Mouse (Mus musculus) embryonic facial prominence, embryonic 10.5 days (tissue): Measurements from ENCODE around the gene Hapln3. TPM values are rescaled to one million over a fixed set of nuclear protein-coding genes. Genes with fewer than 3 reads are reported as not detected.
A peak's percentile ranks its signal among the peaks of the same experiment; 100 is the strongest.

Source experiments
- DNase-seq: peaks from one replicate; pipeline ENCODE4 v3.0.0-alpha.2; 2017; ENCODE audit warnings: low spot score
- H3K27ac ChIP-seq: fragments of 300-500 bp; sonication (generic); replicated peaks from 2 replicates; pipeline ENCODE4 v1.5.1; 2016; ENCODE audit warnings: mild to moderate bottlenecking
- H3K27me3 ChIP-seq: fragments of 300-500 bp; sonication (generic); replicated peaks from 2 replicates; pipeline ENCODE4 v1.6.1; 2016; ENCODE audit warnings: low read depth, mild to moderate bottlenecking; ENCODE audit not compliant: poor library complexity, severe bottlenecking
- H3K36me3 ChIP-seq: fragments of 300-500 bp; sonication (generic); replicated peaks from 2 replicates; pipeline ENCODE4 v1.6.1; 2016; ENCODE audit warnings: mild to moderate bottlenecking, moderate library complexity
- H3K4me1 ChIP-seq: fragments of 300-500 bp; sonication (generic); 2 replicates; pipeline ENCODE4 v1.6.1; 2016
- H3K4me3 ChIP-seq: fragments of 300-500 bp; sonication (generic); 2 replicates; pipeline ENCODE4 v1.5.1; 2016; ENCODE audit warnings: mild to moderate bottlenecking, moderate library complexity
- H3K9me3 ChIP-seq: fragments of 300-500 bp; sonication (generic); 2 replicates; pipeline ENCODE4 v1.6.1; 2016; ENCODE audit warnings: mild to moderate bottlenecking
- WGBS: fragments of 180-500 bp; shearing (Covaris S2); methylation state at CpG from one replicate; pipeline ENCODE4 v1.1.7; 2016; 5-methylcytosine and 5-hydroxymethylcytosine counted together
- polyA plus RNA-seq: library from polyadenylated mRNA; unstranded; fragments of >200 nt; fragmentation: Nextera tagmentation; extraction: Ambion mirVana; gene quantifications from 2 replicates; pipeline ENCODE4 v1.2.1, GENCODE M21; 2016

Hapln3 gene
- polyA plus RNA-seq, 1 experiment from 2014 or later: 2.3 TPM

DNA sequence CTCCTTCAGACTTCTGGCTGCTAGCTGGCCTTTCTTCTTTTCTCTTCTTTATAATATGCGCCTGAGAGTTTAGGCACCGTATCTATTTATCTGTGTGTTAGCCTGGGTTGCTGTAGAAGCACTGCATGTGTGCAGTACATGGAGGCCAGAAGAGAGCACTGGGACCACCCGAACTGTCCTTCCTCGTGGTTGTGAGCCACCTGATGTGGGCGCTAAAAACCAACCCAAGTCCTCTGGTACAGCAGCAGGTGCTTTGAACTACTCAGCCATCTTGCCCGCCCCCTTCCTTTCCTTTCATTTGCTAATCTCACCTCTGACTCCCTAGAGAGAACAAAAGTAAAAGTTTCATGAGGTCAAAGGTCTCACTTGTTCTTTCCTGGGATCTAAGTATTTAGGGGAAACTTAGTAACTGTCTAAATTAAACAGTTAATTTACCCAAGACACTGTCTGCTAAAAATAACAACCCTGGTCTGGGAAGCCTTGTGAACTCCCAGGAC, 8.6 kb upstream of the Hapln3 start:
- H3K27ac ChIP-seq: no peak overlapping the region
- 59% methylated on average over 6 of the region's 6 CpGs for WGBS
- peaks cover 2% of the 10 kb centered on the region; the same call in 1 of the 2 replicates for H3K4me1 ChIP-seq
- no peaks in the 10 kb centered on the region for H3K9me3 ChIP-seq
- H3K27me3 ChIP-seq: no peaks in the 10 kb centered on the region
- H3K36me3 ChIP-seq: peaks cover 90% of the 10 kb centered on the region
- H3K4me3 ChIP-seq: no peak overlapping the region
- DNase-seq: no peak

DNA sequence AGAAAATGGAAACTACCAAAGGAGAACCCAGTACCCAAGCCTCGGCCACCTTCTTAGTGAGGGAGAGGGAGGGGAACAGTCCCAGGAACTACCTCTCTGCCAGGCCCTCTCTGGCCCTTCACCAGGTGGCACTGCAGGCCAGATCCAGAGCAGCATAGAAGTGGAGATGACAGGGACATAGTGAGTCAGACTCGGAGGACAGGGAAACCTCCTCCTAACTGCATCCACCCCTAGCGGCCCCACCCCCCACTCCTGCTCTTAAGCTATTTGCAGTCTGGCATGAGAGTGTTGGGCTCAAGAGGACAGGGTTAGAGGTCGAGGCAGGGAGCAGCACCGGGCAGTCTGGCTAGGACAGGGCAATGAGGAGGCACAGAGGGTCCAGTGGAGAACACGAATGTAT, 2.6 kb upstream of the Hapln3 start:
- no peaks in the 10 kb centered on the region for H3K9me3 ChIP-seq
- whole genome bisulfite sequencing: 27% methylated on average over 6 of the region's 6 CpGs
- H3K4me3 ChIP-seq: no peak overlapping the region
- H3K36me3 ChIP-seq: peaks cover 57% of the 10 kb centered on the region
- peaks cover 51% of the 10 kb centered on the region for H3K4me1 ChIP-seq
- DNase-seq: no peak
- peaks cover 30% of the 10 kb centered on the region for H3K27me3 ChIP-seq
- H3K27ac ChIP-seq: 0 out of 2 replicates have a peak overlapping the region, but pooled peaks have one; percentile 15

DNA sequence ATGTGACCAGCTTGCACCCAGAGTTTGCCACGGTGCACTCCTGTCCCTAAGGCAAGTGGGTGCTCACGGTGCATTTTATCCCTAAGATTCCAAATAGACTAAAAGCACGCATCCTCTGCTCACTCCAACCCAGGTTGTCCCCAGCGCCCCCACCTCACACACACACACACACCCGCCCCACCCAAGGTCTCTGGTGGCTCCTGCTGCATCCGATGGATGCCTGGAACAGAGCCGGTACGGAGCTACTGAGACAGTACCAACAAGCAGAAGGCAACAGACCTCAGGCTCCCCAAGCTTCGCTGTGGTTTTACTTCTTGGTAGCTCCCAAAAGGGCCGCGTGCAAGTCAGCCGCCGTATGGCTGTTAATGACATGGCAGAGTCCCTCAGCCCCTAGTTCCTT, 433 bp downstream of the Hapln3 start:
- Histone ChIP-seq H3K9me3 (no peaks in the 10 kb centered on the region), H3K4me1 (peaks cover 62% of the 10 kb centered on the region), H3K27me3 (peaks cover 35% of the 10 kb centered on the region), H3K4me3 (peak overlapping the region; percentile 46), H3K36me3 (peaks cover 27% of the 10 kb centered on the region), H3K27ac (peak overlapping the region; percentile 61; the same call in 1 of the 2 replicates)
- peak; percentile 36 for DNase-seq
- WGBS: 17% methylated on average over 13 of the region's 13 CpGs

DNA sequence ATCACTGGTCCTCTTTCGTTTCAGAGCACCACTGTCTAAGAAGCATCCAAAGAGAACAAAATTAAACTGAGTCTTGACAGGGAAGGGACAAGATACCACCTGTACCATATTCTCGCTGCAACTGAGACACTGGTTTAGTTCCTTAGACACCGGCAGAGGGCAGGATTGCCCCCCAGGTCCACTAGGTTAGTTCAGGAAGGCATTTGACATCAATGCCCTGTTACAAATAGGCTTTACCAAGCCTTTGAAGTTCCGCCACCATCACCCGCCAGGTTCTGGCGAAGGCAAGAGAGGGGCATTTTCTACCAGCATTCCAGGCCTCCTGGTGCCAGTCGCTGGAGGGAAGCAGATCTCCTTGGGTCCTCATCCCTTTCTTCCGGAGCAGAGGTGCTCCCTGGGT, 935 bp downstream of the Hapln3 start:
- H3K36me3 ChIP-seq: peaks cover 22% of the 10 kb centered on the region
- 14% methylated on average over 8 of the region's 8 CpGs for WGBS
- H3K27ac ChIP-seq: no peak overlapping the region; the same call in 1 of the 2 replicates
- H3K27me3 ChIP-seq: peaks cover 35% of the 10 kb centered on the region
- peak overlapping the region; percentile 46 for H3K4me3 ChIP-seq
- peaks cover 65% of the 10 kb centered on the region for H3K4me1 ChIP-seq
- peak; percentile 36 for DNase-seq
- H3K9me3 ChIP-seq: no peaks in the 10 kb centered on the region

DNA sequence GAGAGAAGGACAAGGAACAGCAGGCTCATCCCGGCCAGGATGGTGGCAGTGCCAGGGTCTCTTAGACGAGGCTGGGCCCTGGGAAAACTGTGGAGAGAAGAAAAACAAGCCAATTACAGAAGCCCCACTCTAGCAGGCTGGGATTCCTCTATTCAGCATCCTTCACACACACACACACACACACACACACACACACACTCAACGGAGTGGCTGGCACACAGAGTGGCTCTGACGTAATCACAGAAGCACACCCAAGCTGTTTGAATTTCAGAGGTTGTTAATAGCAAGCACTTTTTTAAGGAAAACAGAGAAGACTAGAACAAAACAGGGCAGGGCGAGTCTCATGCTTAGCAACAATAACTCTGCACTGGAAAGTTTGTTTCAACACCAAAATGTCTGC, 7.4 kb downstream of the Hapln3 start:
- peaks cover 6% of the 10 kb centered on the region; the same call in 1 of the 2 replicates for H3K27me3 ChIP-seq
- no peak for DNase-seq
- no peak overlapping the region for H3K27ac ChIP-seq
- 84% methylated on average over 5 of the region's 5 CpGs for WGBS
- peaks cover 14% of the 10 kb centered on the region for H3K4me1 ChIP-seq
- no peaks in the 10 kb centered on the region for H3K36me3 ChIP-seq
- H3K9me3 ChIP-seq: no peaks in the 10 kb centered on the region
- H3K4me3 ChIP-seq: no peak overlapping the region

DNA sequence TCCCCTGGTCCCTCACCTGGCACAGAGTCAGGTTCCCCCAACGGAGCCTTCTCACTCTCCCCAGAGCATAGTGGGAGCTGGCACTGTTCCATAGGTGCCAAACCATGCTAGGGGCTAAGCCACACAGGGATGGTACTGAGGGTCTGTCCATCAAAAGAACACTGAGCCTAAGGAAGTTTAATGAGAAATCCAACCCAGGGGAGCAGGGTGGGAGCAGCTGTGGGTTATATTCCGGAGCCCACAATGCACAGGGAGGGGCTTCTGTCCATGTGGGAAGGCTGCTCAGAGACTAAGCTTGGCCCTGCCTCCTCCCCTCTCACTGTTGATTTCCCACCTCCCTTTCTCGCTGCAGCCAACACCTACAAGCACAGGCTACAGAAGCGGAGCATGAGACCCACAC, 17.0 kb downstream of the Hapln3 start:
- no peak for DNase-seq
- no peaks in the 10 kb centered on the region for H3K9me3 ChIP-seq
- 67% methylated on average over 4 of the region's 4 CpGs for WGBS
- no peaks in the 10 kb centered on the region for H3K36me3 ChIP-seq
- H3K4me3 ChIP-seq: no peak overlapping the region
- H3K4me1 ChIP-seq: peaks cover 11% of the 10 kb centered on the region; the same call in 1 of the 2 replicates
- no peaks in the 10 kb centered on the region for H3K27me3 ChIP-seq
- no peak overlapping the region; the same call in 1 of the 2 replicates for H3K27ac ChIP-seq

DNA sequence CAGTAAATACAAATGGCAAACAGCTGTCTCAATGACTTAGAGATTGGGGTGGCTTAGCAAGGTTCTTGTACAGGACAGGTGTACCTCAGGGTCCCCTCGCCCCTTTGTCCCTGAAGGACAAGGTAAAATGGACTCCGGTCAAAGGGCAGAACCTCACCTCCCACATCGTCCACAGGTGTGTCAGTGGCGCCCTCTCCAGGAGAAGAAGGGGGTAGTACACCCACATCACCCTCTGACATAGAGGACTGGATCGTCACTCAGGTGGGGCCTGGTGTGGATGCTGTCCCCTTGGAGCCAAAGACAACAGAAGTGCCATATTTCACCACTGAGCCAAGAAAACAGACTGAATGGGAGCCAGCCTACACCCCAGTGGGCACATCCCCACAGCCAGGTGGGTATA, 34.3 kb downstream of the Hapln3 start:
- DNase-seq: no peak
- Histone ChIP-seq H3K27me3 (peaks cover 6% of the 10 kb centered on the region; the same call in 1 of the 2 replicates), H3K4me3 (no peak overlapping the region), H3K4me1 (no peaks in the 10 kb centered on the region), H3K36me3 (no peaks in the 10 kb centered on the region), H3K9me3 (no peaks in the 10 kb centered on the region), H3K27ac (no peak overlapping the region)
- 73% methylated on average over 5 of the region's 5 CpGs for WGBS

DNA sequence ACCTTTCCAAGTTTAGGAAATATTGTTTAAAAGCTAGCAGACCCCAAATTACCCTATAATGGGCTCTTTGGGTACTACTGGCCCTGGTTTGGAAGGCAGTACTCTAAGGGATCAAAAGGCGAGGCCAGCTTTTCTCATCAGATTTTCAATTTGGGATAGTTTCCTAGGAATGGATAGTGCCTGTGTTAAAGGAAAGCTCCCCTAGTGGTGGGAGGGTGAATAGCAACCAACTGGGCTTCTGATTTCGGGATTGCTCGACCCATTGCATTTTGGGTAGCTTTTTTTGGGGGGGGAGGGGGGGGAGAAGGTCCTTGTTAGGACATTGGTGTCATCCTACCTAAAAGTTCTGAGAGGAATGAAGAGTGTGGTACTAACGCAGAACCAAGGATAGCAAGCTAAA, 41.7 kb downstream of the Hapln3 start:
- H3K9me3 ChIP-seq: no peaks in the 10 kb centered on the region
- no peak overlapping the region for H3K27ac ChIP-seq
- WGBS: 75% methylated on average over 4 of the region's 4 CpGs
- H3K4me3 ChIP-seq: no peak overlapping the region
- no peaks in the 10 kb centered on the region for H3K4me1 ChIP-seq
- no peaks in the 10 kb centered on the region for H3K27me3 ChIP-seq
- DNase-seq: no peak
- H3K36me3 ChIP-seq: no peaks in the 10 kb centered on the region

DNA sequence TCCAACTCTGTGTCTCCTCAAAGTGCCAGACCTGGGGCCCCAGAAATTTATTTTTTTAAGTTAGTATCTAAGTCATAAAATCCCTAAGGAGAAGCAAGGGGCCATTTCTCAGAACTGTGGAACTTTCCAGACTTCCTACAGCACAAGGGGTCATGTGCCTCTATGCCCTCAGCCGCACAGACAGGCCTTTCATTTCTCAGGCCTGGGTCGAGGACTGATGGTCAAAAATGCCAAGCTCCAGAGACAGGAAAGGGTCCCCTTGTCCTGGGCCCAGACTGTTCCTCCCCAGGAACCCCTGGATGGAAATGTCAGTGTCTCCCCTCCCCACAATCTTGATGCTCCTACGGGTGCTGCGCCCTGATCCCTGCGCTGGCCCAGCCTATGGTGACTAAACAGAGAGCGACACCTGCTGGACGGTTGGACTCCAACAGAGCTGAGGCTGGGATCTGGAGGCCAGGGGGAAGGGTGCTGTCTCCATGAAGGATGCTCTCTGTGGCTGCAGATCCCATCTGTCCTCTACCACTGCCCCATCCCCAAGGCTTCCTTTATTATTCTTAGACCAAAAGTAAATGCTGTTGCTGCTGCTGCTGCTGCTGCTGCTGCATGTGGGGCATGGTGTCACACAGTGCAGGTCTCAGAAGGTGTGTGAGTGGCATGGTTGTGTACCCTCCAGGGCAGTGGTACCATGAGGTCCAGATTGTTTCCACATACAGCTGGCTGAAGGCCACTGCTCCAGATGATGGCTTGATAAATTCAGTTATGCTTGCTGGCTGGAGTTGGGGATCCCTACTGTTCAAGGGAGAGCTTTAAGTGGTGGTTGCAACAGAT, 50.0 kb downstream of the Hapln3 start:
- Histone ChIP-seq H3K4me1 (0 out of 2 replicates have a peak, but pooled peaks cover 5% of the 10 kb centered on the region), H3K27me3 (peaks cover 29% of the 10 kb centered on the region), H3K36me3 (no peaks in the 10 kb centered on the region), H3K4me3 (no peak overlapping the region), H3K27ac (no peak overlapping the region), H3K9me3 (no peaks in the 10 kb centered on the region)
- peak; percentile 79 for DNase-seq
- 16% methylated on average over 7 of the region's 7 CpGs for WGBS

DNA sequence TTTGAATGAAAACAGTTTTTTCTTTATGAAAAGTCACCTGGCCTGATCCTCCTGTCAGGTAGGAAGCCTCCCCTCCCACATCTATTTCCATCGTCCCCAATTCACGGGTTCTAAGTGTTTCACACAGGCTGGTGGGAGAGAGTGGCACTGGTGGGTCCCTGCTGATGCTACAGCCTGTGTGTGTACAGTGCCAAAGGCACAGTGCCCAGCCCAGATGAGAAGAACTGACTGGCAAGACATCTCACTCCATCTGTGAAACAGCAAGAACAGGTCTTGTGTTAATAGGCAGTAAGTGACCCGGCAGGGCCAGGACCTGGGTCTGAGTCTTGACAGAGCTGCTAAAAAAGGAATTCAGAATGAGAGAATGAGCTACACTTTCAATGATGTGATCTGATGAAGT, 51.6 kb downstream of the Hapln3 start:
- no peak for DNase-seq
- Histone ChIP-seq H3K27me3 (peaks cover 29% of the 10 kb centered on the region), H3K27ac (no peak overlapping the region), H3K4me1 (0 out of 2 replicates have a peak, but pooled peaks cover 5% of the 10 kb centered on the region), H3K9me3 (no peaks in the 10 kb centered on the region), H3K36me3 (no peaks in the 10 kb centered on the region), H3K4me3 (no peak overlapping the region)
- 63% methylated on average over 3 of the region's 3 CpGs for WGBS

DNA sequence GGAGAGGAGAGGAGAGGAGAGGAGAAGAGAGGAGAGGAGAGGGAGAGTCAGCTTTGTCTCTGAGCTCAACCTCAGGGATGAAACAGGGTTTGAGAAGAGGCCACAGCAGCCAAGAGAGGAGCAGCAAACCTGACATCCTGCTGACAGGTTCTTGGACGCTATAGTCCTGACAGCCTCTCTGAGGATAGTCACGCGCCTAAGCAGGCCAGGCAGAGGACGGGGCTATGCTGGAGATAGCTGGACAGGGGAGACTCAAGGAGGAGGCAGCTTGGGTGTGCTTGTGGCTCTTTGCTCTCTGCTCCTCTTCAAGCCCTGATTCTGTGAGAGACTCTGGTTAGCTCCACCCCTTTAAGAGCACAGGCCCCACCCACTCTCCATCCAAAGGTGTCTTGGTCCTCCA, 62.6 kb downstream of the Hapln3 start:
- Histone ChIP-seq H3K4me3 (no peak overlapping the region), H3K36me3 (no peaks in the 10 kb centered on the region), H3K9me3 (no peaks in the 10 kb centered on the region), H3K4me1 (no peaks in the 10 kb centered on the region), H3K27me3 (no peaks in the 10 kb centered on the region), H3K27ac (no peak overlapping the region)
- DNase-seq: no peak
- 66% methylated on average over 4 of the region's 4 CpGs for WGBS

DNA sequence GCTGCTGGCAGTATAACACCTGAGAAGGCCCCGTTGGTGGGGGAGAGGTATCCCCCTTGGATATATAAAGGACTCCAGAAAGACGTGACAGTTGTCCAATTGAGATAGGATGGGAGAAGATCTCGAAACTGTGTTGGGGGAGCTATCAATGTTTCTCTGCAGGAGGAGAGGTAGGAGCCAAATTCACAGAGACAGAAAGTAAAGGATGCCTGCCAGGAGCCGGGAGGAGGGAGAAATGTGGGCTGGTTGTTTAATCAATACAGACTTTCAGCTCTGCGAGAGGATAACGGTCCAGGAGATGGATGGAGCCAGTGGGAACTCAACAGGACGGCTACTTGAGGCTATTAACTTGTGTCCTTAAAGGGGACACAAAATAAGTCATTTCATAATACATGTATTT, 63.4 kb downstream of the Hapln3 start:
- no peak overlapping the region for H3K27ac ChIP-seq
- H3K27me3 ChIP-seq: no peaks in the 10 kb centered on the region
- H3K9me3 ChIP-seq: no peaks in the 10 kb centered on the region
- no peaks in the 10 kb centered on the region for H3K4me1 ChIP-seq
- WGBS: 76% methylated on average over 7 of the region's 7 CpGs
- no peak overlapping the region for H3K4me3 ChIP-seq
- H3K36me3 ChIP-seq: no peaks in the 10 kb centered on the region
- DNase-seq: no peak
